Mouse (Mus musculus) frontal cortex, postnatal 10 days (tissue): ENCODE data around the gene Grb10.

ENCODE experiments used
- DNase-seq, 2 experiments: peaks; one replicate each; pipeline ENCODE4 v3.0.0; 2022; ENCODE audit warnings: low spot score in 2 of 2, mixed read lengths in 1 of 2

The Grb10 gene

DNA sequence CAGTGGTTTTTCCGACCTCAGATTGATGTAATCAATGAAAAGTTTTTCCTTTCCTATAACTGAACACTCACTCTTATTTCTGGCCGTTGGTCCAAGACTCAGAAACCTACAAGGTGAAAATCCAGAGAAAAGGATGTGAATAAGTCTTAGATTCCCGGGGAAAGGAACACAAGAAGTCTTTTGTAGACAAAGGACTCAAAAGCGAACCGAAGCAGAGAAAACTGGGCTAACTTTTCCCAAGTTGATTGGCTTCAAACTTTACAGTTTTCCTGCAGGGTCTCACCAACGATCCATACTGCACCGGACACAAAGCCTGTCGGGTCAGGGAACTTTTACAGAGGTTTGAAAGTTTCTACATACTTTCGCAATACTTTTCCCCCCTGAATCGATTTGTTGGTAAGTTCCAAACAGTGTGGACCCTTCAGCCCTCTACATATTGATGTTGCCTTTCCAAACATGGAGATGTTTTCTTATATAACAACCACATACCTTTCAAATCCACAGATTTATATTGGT lies at the start of gene Grb10:
Grb10 (minus strand) TSS at position 214 of the 516 bp plus-strand sequence.
- no peak for DNase-seq

DNA sequence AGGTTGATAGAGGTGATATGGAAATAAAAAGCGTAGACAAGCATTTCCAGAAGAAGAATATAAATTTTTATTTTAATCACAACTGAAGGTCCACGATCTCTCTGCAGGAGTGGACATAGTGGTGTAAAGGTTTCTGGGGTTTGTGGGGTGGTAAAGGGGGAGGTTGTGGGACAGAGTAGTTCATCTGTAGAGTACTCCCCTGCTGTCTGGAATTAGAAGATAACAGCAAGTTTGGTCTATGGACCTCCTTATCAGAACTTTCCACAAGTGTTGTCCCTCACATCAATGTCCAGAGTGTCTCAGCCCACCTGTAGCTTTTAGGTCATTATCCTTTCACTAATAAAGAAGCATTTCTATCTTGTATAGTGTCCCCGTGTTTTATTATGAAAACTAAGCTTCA lies 43.2 kb upstream of the Grb10 start:
- no peak for DNase-seq

DNA sequence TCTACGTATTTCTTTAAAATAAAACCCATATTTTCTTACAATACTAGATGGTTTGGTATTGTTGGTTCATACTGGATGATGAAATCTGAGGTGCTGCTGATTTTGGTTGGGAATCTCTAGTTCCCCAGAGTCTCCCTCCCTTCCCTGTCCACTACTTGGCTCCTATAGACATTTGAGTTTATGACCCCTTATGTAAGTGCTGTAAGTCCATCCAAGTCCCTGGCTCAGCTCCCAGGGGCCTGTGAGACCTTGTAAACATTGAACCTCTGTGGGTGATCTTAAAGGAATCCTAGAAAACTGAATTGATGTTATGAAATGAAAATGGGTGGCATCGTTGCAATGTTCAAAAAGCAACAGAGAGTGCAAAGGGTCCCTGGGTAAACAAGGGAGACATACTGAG lies 40.7 kb upstream of the Grb10 start:
- DNase-seq = no peak

DNA sequence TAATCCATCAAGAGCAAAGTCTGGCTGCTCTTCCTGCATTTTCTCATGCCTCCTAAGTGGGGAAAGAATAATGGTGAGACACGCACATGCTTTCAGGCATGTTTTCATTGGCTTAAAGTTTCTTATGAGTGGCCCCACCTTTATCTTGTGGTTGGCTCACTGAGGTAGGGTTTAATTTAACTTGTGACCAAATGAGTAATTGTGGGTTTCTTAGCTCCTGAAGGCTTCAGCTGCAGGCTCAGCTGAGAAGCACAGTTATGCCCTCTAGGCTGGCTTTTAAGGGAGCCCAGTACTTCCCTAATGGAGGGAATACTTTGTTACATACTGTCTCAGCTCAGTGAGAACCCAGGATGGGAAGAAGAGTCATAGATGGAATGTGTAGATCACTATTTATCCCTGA lies 37.0 kb upstream of the Grb10 start:
- no peak for DNase-seq

DNA sequence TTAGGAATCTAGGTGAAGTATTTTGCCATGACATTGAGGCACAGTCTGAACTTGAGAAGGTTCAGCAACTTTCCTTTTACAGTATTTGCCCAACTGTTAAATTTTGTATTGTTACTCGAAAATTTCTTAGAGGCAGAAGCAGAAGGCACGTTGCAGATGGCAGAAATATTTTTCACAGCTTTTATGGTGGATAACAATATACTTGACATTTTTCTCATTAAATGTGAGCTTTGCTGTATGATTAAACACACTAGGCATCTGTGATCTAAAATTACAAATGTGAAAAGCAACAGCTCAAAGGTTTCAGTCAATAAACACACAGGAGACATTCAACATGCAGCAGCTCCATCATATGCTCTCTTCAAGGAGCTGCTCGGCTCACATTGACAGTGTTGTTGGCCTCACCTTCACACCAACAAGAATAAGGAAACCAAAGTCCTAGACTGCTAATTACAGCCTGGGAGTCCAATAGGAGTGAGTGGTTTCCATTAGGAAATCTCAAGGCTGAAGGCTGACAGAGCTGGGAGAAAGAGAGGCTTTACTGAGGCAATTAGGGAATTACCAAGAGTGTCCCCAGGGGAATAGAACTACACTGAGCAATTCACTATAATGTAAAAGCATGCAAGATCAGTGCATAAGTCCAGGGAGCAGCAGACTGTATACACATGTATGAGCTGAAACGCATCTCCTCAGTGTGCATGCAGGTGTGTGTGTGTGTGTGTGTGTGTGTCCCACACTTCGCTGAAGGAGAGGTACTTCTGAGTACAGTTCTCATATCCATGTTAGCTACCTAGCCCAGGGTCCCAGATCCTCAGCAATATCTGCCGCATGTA lies 35.1 kb upstream of the Grb10 start:
- no peak for DNase-seq

DNA sequence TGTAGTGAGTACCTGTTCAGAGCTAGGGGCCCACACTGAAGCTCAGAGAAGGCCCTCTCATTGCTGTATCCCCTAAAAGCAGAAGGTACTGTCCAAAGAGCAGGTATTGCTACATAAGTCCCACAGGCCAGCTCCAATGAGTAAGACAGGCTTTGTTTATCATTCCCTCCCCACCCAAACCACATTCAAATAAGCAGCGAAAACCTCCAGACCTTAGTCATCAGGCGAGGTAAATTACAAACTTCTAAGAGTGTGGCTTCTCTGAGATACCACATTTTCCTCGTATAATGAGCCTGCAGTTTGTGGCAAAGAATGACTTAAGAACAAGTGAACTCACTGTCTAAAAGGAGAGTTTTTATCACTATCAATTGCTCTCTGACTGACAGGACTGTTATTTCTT lies 33.8 kb upstream of the Grb10 start:
- DNase-seq = no peak

DNA sequence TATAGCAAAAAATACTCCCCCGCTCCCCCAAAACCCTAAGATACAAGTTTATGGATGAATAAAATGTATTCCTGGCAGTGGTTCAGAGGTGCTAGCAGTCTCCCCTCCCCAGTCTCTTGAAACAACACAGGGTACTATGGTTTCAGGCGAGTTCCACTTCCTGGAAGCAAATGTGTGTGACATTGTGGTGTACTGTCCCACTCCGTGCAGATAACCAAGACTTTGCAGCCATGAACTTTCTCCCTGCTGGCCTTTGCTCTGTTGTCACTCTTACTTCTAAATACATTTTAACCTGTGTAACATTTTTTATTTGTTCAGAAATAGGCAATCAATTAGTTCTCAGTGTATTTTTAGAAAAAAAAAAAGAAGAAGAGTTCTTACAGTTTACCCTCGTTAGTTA lies 20.5 kb upstream of the Grb10 start:
- no peak for DNase-seq

DNA sequence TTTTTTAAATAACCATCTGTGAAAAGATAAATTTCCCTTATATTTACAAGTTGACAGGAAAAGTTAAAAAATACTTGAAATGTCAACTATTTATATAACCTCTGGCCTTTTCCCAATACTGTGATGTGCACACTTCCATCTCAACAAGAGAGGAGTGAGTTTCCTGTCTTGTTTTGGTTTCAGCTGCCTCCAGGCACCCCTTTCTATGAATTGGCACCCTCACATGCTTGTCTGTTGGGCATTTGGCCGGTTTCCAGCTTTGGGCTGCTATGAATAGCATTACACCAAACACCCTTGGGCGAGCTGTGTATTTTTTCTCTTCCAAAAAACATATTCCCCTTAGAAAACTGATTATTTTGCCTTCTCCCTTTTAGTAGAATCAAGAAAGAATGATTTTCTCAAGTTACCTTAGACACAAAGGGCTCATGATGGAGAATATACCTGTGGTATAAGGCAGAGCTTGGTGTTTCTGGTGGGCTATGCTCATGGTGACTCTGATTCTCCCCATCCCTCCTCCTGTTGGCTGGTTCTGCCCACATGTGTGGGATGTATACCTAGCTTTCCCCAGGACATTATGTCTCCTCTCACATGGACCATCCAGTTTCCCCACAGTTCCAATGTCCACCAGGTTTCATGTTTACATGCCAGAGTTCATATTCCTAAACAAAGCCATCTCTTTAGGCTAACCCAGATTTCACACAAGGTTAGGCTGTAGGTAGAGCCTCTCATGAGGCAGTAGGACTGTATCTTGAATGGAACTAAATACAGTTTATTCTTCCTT lies 10.3 kb upstream of the Grb10 start:
- DNase-seq = no peak

DNA sequence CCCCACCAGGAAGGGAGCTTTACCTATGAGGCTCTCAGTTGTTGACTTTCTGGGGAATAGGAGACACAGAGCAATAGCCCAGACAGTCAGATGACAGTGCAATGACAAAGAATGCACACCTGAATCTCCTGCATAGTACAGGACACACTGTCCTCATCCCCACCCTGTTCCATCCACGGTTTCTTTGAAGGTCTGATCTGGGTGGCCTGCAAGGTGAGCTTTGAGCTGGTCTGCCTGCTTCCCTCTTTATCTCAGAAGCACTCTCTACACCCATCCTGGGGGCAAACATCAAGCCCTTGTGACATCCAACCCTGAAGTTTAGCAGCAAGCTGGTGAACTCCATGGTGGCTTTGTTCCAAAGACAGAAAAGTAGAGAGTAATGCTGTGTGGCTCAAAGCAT lies 9.7 kb upstream of the Grb10 start:
- DNase-seq = no peak

DNA sequence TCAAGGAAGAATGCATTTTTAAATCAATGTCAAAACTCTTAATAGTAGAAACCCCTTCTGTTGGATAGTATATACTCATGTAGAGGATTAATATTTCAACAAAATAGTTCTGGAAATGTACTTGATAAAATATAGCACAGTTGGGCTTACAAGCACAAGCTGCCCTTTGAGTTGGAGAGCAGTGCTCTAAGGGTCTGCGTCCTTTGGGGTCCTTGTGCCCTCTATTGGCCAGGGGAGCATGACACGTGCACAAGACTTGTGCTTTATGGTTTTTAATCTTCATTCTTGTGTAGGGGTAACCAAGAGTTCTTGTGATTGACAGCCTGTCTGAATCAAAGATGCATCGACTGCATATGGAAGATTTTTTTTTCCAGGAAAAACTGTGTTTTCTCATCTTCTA lies 5.8 kb upstream of the Grb10 start:
- DNase-seq = no peak

DNA sequence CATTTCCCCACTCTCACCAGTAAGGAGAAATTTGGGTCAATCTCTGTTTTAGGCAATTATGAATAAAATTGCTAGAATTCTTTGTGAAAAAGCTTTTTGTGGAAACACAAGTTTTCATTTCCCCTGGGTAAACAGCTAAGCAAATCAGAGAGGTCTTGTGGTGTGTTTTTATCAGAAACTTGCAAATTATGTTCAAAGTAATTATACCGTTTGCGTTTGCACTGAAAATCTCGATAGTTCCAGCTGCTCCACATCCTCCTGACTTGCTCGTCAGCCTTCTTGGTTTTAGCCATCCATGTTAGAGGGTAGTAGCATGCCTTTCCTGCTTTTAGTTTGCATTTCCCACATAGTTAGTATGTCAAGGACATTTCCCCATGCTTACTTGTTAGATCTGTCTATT lies 3.3 kb upstream of the Grb10 start:
- no peak for DNase-seq

DNA sequence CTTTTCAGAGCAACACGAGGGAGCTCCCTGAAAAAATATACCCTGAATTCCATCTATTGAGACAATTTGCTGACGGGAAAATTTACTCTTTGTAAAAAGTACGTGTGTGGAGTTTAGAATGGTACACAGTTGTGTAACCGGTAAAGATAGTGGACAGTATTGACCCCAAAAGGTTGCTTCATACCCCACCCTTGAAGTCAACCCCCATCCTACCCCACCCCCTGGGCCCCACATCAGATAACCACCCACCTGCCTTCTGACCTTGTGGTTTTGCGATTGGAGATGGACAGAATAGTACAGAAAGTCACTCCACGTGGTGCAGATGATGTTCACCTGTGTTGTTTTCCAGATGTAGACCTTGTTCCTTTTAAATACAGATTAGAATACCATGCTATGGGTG lies 2.9 kb upstream of the Grb10 start:
- DNase-seq = no peak

DNA sequence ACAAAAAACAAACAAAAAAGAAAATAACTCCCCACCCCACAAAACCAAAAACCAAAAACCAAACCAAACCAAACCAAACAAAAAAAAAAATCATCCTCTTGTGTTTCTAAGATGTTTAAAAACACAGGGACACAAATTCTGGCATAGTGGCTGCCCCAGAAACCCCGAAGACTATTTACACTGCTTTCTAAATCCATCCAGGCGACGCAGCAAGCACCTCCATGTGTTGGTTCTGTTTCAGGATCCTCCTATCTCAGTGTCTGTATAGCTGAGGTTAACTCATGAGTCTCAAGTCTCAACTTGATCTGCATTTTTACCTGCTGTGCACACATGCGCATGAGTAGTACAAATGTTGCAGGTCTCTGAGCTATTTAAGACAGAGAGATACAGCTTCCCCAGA lies 1.9 kb upstream of the Grb10 start:
- DNase-seq = no peak

DNA sequence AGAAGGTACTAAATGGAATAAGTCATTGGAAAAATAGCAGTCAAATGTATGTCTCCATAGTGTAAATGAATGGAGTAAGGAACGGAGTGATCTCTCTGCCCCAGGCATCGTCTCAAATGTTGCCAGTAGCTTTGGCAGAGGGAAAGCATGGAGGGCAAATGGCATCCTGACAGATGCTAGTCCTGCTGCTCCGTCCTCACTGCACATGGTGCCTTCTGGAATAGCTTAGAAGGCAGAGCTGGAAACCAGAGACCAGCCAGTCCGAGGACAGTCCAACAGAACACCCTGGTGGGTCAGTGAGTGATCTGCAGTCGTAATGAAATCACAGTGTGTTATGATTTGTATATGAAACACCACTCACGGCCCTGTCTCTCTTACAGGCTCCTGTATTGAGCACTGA lies 1.3 kb upstream of the Grb10 start:
- no peak for DNase-seq

DNA sequence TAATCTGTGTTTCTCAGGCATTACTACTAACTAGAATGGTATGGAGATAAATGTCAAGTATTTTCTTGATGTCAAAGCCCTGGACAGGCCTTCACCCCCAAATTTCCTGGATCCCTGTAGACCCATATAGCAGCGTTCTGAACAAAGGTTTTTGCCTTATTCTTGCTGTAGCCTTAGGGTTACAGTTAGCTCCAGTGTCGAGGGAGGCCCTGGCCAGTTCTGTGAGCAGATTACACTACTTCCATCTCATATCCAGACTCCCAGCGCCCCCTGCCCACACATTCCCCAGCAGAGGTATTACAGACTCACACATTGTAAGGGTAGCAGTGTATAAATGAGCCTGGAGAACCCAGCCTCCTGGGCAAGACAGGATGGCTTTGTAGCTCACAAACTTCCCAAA lies 615 bp upstream of the Grb10 start:
- no peak for DNase-seq

DNA sequence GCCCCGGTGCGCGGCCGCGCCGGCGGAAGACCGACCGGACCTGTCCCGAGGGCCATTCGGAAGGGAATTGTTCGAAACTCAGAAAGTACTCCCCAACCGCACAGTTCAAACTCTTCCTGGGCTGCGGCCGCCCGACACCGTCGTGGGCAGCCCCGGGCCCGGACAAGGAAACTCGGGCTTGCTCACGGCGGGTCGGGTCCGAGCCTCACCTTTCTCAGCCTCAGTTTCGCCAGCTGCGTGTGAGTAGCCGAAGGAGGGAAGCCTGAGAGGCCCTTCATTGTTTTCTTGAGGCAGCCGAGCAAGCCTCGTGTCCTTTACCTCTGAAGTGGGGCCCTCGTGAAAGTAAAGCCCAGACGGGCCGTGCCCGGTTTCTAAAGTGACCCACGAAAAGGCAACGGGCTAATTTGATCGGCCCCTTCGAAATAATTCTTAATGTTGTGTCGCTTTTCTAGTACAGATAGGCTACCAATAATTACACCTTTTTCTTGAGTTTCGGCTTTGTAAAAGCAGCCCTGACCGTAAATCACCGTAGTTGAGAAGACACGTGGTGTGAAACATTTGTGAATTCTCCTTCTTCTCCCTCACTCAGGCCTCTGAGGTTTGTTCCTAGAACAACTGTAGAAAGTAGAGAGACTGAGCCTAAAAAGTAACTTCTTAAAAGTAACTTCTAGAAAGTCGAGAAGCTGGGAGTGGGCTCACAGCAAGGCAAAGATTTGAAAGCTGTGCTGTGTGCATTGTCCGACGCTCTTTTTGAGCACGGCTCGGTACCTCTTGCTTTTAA lies 604 bp downstream of the Grb10 start:
- DNase-seq = no peak

DNA sequence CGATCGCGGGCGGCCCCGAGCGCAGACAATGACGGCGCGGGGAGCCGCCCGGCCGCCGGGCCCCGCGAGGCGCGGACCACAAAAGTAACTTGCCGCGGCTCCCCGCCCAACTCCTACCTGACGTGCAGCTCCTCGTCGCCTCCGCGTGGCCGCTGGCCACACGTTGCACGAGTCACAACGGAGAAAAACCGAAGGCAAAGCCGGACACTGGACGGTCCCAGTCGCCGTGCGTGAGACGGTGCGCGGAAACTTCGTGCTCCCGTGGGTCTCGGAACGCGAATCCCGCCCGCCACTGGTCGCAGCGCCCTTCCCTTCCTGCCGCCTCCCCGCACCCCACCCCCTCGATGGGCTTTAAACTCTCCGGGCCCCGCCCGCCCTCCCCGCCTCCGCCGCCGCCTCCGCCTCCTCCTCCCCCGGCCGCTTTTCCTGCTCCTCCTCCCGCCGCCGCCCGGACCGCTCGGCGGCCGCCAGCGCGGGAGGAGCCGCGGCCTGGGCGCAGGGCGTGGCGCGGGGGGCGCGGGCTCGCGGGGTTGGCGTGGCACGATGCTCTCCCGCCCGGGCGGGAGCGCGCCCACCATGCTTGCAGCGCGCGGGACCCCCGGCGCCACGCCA lies 1.3 kb downstream of the Grb10 start:
- no peak for DNase-seq

DNA sequence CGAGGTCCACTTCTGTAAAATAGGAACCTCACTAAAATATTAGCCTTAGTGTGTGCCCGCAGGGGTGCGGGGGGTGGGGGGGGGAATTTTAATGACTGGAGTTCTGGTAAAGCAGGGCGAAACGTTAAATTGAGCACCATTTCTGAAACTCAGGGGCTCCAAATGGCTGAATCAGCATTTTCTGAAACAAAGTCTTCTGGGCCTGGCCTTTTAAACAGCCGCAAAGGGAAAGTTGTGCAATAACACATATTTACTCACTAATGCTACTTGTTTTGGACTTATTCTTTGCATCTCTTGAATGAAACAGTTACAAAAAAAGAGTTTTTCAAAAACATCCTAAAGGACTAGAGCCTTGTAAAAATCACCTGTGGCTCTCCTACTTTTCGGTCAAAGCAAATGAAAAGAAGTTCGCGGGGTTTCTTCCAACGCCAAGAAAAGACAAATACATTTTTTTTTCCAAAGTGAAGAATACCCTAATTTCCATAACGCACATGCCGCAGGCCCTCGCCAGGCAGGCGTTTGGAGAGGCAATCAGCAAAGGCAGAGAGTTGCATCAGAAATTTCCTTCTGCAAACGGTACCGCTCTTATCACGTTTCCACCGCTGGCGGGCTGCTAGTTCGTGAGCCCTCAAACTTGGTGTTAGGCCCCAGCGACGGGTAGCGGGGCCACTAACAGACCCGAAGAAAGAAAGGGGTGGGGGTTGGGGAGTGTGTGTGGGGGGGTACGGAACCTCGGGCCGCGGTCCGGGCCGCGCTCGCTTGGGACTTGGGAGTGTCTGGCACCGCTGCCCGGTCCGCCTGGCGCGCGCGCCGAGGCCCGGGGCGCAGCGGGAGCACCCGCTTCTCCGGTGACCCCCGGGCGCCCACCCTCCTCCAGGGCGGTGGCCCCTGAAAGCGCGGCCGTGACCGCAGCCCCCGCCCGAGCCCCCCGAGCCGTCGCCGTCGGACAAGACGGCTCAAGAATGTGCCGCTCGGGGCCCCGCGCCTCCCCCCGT lies 2.3 kb downstream of the Grb10 start:
- DNase-seq = no peak

DNA sequence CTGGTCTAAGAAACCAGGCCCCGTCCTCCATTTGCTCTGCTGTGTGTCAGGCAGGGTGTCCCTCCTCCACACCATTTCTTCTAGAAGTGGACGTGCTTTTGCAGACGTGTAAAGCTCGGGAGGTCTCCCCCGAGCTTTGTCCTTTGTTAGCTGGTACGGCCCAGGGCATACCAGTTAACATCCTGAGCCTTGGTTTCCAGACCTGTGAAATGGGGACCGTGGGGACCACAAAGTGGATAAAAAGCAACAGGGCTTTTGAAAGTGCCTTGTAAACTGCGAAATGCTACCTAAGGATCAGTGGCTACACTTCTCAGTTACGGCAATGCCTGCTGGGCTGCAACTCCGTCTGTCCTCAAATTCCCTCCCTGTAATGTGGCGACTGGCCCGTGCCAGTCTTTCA lies 3.2 kb downstream of the Grb10 start:
- no peak for DNase-seq

DNA sequence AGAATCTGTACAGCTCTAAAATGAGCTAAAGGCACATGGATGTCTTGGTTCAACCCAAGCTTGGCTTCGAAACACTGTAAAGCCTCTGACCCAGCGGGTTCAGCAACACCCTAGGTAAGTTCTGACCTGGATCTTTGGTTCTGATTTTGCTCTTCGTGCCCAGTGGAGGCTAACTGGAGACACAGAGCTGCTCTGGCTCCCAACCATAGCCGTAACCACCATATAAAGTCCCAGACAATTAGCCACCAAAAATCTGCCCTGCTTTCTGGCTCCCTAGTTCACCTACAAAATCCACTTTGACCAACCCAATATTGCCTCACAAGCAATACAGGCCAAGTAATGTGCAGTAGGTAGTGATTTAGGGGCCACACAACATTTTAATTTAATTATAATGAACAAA lies 3.7 kb downstream of the Grb10 start:
- DNase-seq = no peak

DNA sequence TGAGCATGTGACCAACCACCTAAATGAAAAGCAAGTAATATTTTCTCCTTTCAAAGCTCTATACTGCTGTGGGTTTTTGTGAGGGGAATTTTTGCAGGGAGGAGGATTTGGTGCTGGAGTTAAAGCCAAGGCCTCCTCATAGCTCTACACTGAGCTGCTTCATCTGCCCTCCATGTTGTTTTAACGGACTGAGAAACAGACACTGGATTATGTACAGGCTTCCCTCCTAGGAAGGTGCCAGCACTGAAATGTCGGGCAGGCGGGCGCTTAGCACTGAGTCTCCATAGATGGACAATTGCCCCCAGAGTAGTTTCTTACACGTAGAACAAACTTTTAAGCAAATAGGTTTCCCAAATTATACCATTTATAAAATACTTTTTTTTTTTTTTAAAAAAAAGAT lies 4.1 kb downstream of the Grb10 start:
- no peak for DNase-seq
